Mouse (Mus musculus) liver, embryonic 13.5 days (tissue): ENCODE measurements around the gene Dhrs13. TPM values are rescaled to one million over a fixed set of nuclear protein-coding genes. Genes with fewer than 3 reads are reported as not detected.
"Not testable (repeated sequence)": the region's sequence is repeated elsewhere in the genome, so short reads cannot be mapped to it uniquely, and the experiment has no call there.

Experiments used
- ATAC-seq: fragments of 200-750 bp; cut with Nextera tagmentation; 2 replicates; pipeline ENCODE4 v1.8.0; 2017; ENCODE audit warnings: low read depth, mild to moderate bottlenecking, moderate number of reproducible peaks, moderate library complexity
- DNase-seq: peaks from one replicate; pipeline ENCODE4 v3.0.0; 2022
- H3K27ac ChIP-seq: fragments of 300-500 bp; sonication (generic); 2 replicates; pipeline ENCODE4 v1.5.1; 2015; ENCODE audit warnings: moderate library complexity, mild to moderate bottlenecking, inconsistent platforms
- H3K27me3 ChIP-seq: fragments of 300-500 bp; sonication (generic); 2 replicates; pipeline ENCODE4 v1.6.1; 2015; ENCODE audit warnings: mild to moderate bottlenecking, inconsistent platforms
- H3K36me3 ChIP-seq: fragments of 300-500 bp; sonication (generic); 2 replicates; pipeline ENCODE4 v1.6.1; 2015; ENCODE audit warnings: mild to moderate bottlenecking, inconsistent platforms
- H3K4me1 ChIP-seq: fragments of 300-500 bp; sonication (generic); replicated peaks from 2 replicates; pipeline ENCODE4 v1.6.1; 2015; ENCODE audit warnings: inconsistent platforms
- H3K4me2 ChIP-seq: fragments of 300-500 bp; sonication (generic); 2 replicates; pipeline ENCODE4 v1.6.1; 2015; ENCODE audit warnings: inconsistent platforms, mild to moderate bottlenecking, moderate library complexity
- H3K4me3 ChIP-seq: fragments of 300-500 bp; sonication (generic); replicated peaks from 2 replicates; pipeline ENCODE4 v1.5.1; 2015; ENCODE audit warnings: mild to moderate bottlenecking, inconsistent platforms
- H3K9ac ChIP-seq: fragments of 300-500 bp; sonication (generic); 2 replicates; pipeline ENCODE4 v1.6.1; 2015; ENCODE audit warnings: mild to moderate bottlenecking, inconsistent platforms
- H3K9me3 ChIP-seq: fragments of 300-500 bp; sonication (generic); replicated peaks from 2 replicates; pipeline ENCODE4 v1.6.1; 2016; ENCODE audit warnings: inconsistent platforms
- WGBS: fragments of 180-500 bp; shearing (Covaris S2); methylation state at CpG from one replicate; pipeline ENCODE4 v1.1.7; 2015; ENCODE audit not compliant: insufficient replicate concordance; 5-methylcytosine and 5-hydroxymethylcytosine counted together
- polyA plus RNA-seq: library from polyadenylated mRNA; unstranded; fragments of >200 nt; fragmentation: Nextera tagmentation; extraction: Ambion mirVana; gene quantifications from 2 replicates; pipeline ENCODE4 v1.2.1, GENCODE M21; 2015

The Dhrs13 gene
- polyA plus RNA-seq, 1 experiment from 2014 or later = 19.3 TPM

- Histone ChIP-seq H3K9me3 (no peaks in the 10 kb centered on the region), H3K4me1 (no peaks in the 10 kb centered on the region), H3K4me3 (no peak overlapping the region), H3K27me3 (no peaks in the 10 kb centered on the region), H3K36me3 (peaks cover 91% of the 10 kb centered on the region), H3K9ac (no peak overlapping the region), H3K4me2 (no peak overlapping the region), H3K27ac (no peak overlapping the region)
- DNase-seq = no peak
- 80% methylated on average over 8 of the region's 8 CpGs for WGBS
- no peak for ATAC-seq
These were observed 8.5 kb upstream of the Dhrs13 start for GRCm38 (mm10) chr11:78023607-78024006.

DNA sequence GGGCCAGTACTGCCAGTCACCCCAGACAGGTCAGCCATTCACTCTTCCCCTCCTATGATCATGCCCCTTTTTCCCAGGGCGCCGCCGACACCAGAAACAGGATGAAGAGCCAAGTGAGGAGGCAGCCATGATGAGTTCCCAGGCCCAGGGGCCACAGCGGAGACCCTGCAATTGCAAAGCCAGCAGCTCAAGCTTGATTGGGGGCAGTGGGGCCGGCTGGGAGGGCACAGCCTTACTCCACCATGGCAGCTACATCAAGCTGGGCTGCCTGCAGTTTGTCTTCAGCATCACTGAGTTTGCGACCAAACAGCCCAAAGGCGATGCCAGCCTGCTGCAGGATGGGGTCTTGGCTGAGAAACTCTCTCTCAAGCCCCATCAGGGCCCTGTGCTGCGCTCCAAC lies 2.8 kb upstream of the Dhrs13 start:
- no peaks in the 10 kb centered on the region for H3K27me3 ChIP-seq
- H3K4me3 ChIP-seq = no peak overlapping the region
- H3K9me3 ChIP-seq = no peaks in the 10 kb centered on the region
- 89% methylated on average over 8 of the region's 8 CpGs for WGBS
- ATAC-seq (no peak), DNase-seq (no peak)
- H3K27ac ChIP-seq = peak overlapping the region; percentile 6; the same call in 1 of the 2 replicates
- peaks cover 61% of the 10 kb centered on the region for H3K36me3 ChIP-seq
- no peak overlapping the region for H3K4me2 ChIP-seq
- H3K4me1 ChIP-seq = peaks cover 48% of the 10 kb centered on the region
- no peak overlapping the region for H3K9ac ChIP-seq

DNA sequence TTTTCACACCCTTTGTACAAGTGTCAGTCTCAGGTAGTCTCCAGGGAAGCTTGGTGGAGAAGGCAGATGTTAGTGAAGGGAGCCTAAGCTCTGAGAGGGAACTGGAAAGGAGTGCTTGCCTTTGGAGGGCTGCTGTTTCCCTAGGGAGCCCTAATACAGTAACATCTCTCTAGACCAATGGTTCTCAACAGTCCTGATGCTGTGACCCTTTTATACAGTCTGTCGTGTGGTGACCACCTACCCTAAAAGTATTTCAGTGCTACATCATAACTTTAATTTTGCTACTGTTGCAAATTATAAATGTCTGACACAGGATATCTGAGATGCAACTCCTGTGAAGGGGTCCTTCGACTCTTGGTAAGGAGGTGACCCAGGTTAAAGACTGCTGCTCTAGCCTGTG lies 1.5 kb upstream of the Dhrs13 start:
- WGBS = 75% methylated on average over 2 of the region's 2 CpGs
- H3K36me3 ChIP-seq = peaks cover 63% of the 10 kb centered on the region
- H3K9ac ChIP-seq = peak overlapping the region; percentile 93; the same call in 1 of the 2 replicates

DNA sequence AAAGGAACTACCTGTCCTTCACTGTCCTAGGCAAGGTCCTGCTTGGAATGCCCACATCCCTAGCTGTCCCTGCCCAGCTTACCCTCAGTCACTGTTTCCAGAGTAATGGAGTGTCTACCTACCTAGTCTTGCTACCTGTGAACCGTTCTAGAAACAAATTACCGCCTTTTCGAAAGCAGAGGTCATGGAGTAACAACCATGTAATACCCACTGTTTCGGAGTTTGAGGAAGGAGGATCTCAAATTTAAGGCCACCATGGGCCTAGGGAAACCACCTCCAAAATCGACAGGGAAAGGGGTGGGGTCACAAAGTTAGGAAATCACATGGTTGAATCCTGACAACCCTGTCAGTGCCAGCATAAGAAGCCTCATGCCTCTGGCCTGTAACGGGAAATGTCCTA lies 691 bp upstream of the Dhrs13 start:
- Histone ChIP-seq H3K9me3 (no peaks in the 10 kb centered on the region), H3K36me3 (peaks cover 61% of the 10 kb centered on the region), H3K27ac (peak overlapping the region; percentile 92), H3K9ac (peak overlapping the region; percentile 93), H3K4me1 (peaks cover 64% of the 10 kb centered on the region), H3K27me3 (no peaks in the 10 kb centered on the region), H3K4me3 (peak overlapping the region; percentile 78), H3K4me2 (peak overlapping the region; percentile 97)
- 46% methylated on average over 6 of the region's 6 CpGs for WGBS
- ATAC-seq (0 out of 2 replicates have a peak, but pooled peaks have one; percentile 0), DNase-seq (no peak)

More for the DNA sequence above, 1.5 kb upstream of the Dhrs13 start:
- Histone ChIP-seq H3K4me2 (peak overlapping the region; percentile 97), H3K27me3 (no peaks in the 10 kb centered on the region), H3K27ac (peak overlapping the region; percentile 92; the same call in 1 of the 2 replicates), H3K4me1 (peaks cover 59% of the 10 kb centered on the region), H3K9me3 (no peaks in the 10 kb centered on the region), H3K4me3 (peak overlapping the region; percentile 78)
- DNase-seq (no peak), ATAC-seq (no peak)

DNA sequence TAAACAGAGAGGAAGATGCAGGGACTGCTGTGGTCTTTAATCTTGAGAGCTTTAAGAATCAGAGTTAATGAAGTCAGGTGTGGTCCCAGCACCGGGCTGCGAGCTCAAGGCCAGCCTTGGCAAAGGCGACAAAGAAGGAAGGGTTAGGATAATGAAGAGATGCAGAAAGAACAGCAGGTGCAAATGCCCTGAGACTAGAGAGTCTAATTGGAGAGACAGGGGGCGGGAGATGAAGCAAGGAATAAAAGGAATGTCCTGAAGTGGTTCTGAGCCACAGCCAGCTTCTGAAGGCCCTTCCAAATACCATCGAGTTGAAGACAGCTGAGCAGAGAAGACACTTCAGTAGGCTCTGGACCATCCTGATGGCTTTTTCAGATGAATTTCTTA lies 722 bp downstream of the Dhrs13 start:
- Histone ChIP-seq H3K4me3 (peak overlapping the region; percentile 78), H3K36me3 (peaks cover 56% of the 10 kb centered on the region), H3K27ac (peak overlapping the region; percentile 92), H3K4me1 (peaks cover 78% of the 10 kb centered on the region), H3K27me3 (no peaks in the 10 kb centered on the region), H3K9me3 (no peaks in the 10 kb centered on the region), H3K4me2 (peak overlapping the region; percentile 97), H3K9ac (peak overlapping the region; percentile 93)
- DNase-seq (no peak), ATAC-seq (no peak)
- WGBS = 15% methylated on average over 5 of the region's 5 CpGs

DNA sequence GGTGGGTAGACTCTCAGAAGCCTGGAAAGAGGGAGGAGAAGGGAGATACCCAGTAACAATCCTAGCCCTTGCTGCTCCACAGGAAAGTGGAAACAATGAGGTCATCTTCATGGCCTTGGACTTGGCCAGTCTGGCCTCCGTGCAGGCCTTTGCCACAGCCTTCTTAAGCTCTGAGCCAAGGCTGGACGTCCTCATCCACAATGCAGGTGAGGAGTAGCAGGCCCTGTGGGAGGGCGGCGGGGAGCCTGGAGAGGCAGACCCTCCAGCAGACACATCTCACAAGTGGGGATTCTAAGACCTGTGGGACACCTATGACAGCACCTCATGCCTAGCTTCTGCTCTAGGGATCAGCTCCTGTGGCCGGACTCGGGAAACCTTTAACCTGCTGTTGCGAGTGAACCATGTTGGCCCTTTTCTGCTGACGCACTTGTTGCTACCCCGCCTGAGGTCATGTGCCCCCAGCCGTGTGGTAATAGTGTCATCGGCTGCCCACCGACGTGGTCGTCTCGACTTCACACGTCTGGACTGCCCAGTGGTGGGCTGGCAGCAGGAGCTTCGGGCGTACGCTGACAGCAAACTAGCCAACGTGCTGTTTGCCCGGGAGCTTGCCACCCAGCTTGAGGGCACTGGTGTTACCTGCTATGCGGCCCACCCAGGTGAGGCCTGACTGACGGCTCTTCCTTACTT lies 2.0 kb downstream of the Dhrs13 start:
- ATAC-seq (no peak), DNase-seq (no peak)
- peaks cover 87% of the 10 kb centered on the region for H3K4me1 ChIP-seq
- H3K27me3 ChIP-seq = no peaks in the 10 kb centered on the region
- peak overlapping the region; percentile 92 for H3K27ac ChIP-seq
- peak overlapping the region; percentile 93 for H3K9ac ChIP-seq
- no peaks in the 10 kb centered on the region for H3K9me3 ChIP-seq
- 88% methylated on average over 23 of the region's 23 CpGs for WGBS
- peak overlapping the region; percentile 97 for H3K4me2 ChIP-seq
- H3K36me3 ChIP-seq = peaks cover 52% of the 10 kb centered on the region
- H3K4me3 ChIP-seq = peak overlapping the region; percentile 78

DNA sequence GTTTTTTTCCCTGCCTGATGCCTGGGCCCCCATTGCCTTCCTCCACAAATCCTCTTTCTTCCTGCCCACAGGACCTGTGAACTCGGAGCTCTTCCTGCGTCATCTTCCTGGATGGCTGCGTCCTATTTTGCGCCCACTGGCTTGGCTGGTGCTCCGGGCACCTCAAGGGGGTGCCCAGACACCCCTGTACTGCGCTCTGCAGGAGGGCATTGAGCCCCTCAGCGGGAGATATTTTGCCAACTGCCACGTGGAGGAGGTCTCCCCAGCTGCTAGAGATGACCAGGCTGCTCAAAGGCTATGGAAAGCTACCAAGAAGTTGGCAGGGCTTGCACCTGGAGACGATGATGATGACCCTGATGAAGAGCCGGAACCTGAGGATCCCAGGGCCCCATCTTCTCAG lies 4.7 kb downstream of the Dhrs13 start:
- peak overlapping the region; percentile 98 for H3K4me2 ChIP-seq
- H3K4me3 ChIP-seq = peak overlapping the region; percentile 83
- peaks cover 68% of the 10 kb centered on the region for H3K36me3 ChIP-seq
- H3K27me3 ChIP-seq = no peaks in the 10 kb centered on the region
- no peaks in the 10 kb centered on the region for H3K9me3 ChIP-seq
- peak overlapping the region; percentile 93 for H3K27ac ChIP-seq
- DNase-seq (no peak), ATAC-seq (no peak)
- H3K9ac ChIP-seq = 0 out of 2 replicates have a peak overlapping the region, but pooled peaks have one; percentile 11
- H3K4me1 ChIP-seq = peaks cover 79% of the 10 kb centered on the region
- 81% methylated on average over 10 of the region's 10 CpGs for WGBS

DNA sequence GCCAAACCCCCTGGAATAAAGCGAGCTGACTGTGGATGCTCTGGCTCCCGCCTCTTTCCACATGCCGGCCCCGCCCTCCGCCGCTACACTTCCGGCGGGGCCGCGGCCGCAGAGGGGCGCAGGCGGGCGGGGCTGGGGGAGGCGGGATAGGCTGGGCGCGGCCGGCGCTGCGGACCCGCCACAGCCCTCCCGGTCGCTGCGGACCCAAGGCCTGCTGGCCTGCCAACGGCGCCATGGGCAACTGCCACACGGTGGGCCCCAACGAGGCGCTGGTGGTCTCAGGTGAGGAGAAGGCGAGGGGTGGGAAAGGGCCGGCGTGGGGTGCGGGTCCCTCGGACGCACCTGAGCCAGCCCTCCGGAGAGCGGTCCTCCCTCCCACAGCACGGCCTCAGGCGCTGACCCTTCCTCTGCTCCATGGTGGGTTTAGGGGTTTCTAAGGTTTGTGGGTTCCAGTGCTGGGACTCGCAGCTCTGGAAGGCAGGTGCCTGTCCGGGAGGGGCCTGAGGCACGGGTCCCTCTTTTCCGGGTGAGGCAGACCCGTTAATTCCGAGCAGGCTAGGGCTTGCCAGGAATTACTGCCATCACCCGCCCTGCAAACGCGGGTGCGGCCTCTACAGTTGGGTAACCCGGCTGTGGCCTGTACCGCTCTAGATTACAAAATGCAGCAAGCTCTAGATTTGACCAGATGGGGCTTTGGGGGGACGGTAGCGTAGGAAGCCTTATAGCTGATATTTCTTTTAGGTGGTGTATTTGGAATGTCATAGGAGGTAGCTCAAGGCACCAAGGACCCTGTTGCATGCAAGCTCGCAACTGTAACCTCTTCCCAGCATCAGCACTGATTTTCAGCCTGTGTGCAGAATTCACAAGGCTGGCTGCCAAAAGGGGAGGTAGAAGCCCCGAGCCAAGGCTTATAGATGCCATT lies 6.0 kb downstream of the Dhrs13 start, which contains the start of gene Flot2:
Gene Flot2 (plus strand): TSS at position 101 of the 922 bp plus-strand sequence.
- H3K4me2 ChIP-seq = peak within 1 kb of the TSS; percentile 98
- H3K27me3 ChIP-seq = no peaks in the 10 kb centered on the region
- H3K36me3 ChIP-seq = peaks cover 78% of the 10 kb centered on the region
- H3K27ac ChIP-seq = peak within 1 kb of the TSS; percentile 93
- H3K4me1 ChIP-seq = peaks cover 67% of the 10 kb centered on the region
- no peaks in the 10 kb centered on the region for H3K9me3 ChIP-seq
- peak; percentile 79 for ATAC-seq
- peak; percentile 46 for DNase-seq
- peak within 1 kb of the TSS; percentile 83 for H3K4me3 ChIP-seq
- WGBS = 4% methylated on average over 46 of the region's 55 CpGs
- H3K9ac ChIP-seq = peak within 1 kb of the TSS; percentile 93

- ATAC-seq = no peak
- WGBS = 67% methylated on average over 2 of the region's 2 CpGs
- H3K4me3 ChIP-seq = no peak overlapping the region
- H3K27me3 ChIP-seq = no peaks in the 10 kb centered on the region
- H3K27ac ChIP-seq = no peak overlapping the region
- DNase-seq = no peak
- H3K9ac ChIP-seq = no peak overlapping the region
- peaks cover 53% of the 10 kb centered on the region for H3K4me1 ChIP-seq
- no peaks in the 10 kb centered on the region for H3K9me3 ChIP-seq
- H3K36me3 ChIP-seq = peaks cover 59% of the 10 kb centered on the region
- no peak overlapping the region for H3K4me2 ChIP-seq
These were observed 8.8 kb downstream of the Dhrs13 start for GRCm38 (mm10) chr11:78040878-78041277.

DNA sequence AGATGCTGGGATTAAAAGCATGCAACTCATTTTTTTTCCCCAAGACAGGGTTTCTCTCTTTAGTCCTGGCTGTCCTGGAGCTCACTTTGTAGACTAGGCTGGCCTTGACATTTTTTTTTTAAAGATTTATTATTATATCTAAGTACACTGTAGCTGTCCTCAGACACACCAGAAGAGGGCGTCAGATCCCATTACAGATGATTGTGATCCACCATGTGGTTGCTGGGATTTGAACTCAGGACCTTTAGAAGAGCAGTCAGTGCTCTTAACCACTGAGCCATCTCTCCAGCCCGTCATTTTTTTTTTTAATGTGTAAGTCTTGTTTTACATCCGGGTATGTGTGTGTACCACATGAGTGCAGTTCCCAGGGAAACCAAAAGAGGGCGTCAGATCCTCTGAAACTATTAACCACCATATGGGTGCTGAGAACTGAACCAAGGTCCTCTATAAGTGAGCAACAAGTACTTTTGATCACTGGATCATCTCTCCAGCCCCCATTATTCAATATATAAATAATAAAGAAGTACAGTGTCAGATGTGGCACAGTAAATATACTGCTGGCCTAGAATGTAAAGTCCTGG lies 10.3 kb downstream of the Dhrs13 start:
- Histone ChIP-seq H3K36me3 (peaks cover 47% of the 10 kb centered on the region), H3K4me1 (peaks cover 40% of the 10 kb centered on the region), H3K27ac (0 out of 2 replicates have a peak overlapping the region, but pooled peaks have one; percentile 24)
- H3K27me3 ChIP-seq, H3K4me2 ChIP-seq, DNase-seq, H3K9me3 ChIP-seq, H3K4me3 ChIP-seq, ATAC-seq, H3K9ac ChIP-seq: not testable (repeated sequence)
- 88% methylated on average over 4 of the region's 4 CpGs for WGBS

DNA sequence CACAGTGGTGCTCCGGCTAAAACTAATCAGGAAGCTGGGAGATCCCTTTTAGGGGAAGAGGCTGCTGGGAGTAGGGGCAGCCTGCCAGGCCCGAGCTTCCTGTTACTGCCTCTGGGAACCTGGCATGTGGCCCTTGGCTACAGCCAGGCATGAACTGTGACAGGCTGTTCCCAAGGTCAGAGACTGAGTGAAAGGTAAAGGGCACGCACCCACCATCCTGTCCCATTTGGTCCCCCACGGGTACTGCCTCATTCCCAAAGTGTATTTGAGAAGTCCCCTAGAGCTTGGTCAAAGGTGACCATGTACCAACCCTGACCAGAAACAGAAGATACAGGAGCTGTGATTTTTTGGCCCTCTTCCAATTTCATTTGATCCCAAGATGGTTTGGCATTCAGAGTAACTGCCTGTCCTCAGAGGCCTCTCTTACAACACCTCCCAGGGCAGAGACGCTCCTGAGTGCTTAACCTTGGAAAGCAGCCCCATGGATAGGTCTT lies 12.7 kb downstream of the Dhrs13 start:
- H3K4me1 ChIP-seq = peaks cover 21% of the 10 kb centered on the region
- no peaks in the 10 kb centered on the region for H3K9me3 ChIP-seq
- ATAC-seq (0 out of 2 replicates have a peak, but pooled peaks have one; percentile 18), DNase-seq (no peak)
- no peaks in the 10 kb centered on the region for H3K27me3 ChIP-seq
- peaks cover 32% of the 10 kb centered on the region for H3K36me3 ChIP-seq
- H3K9ac ChIP-seq = no peak overlapping the region
- 68% methylated on average over 5 of the region's 5 CpGs for WGBS
- no peak overlapping the region for H3K4me2 ChIP-seq
- H3K4me3 ChIP-seq = no peak overlapping the region
- no peak overlapping the region for H3K27ac ChIP-seq
